Mouse (Mus musculus) liver, postnatal 0 days (tissue): Measurements from ENCODE around the gene Map3k1.

Source experiments
- CTCF ChIP-seq: sonication (generic); IDR thresholded peaks from 2 replicates; pipeline ENCODE4 v1.5.1; 2016; ENCODE audit warnings: antibody characterized with exemption, low read depth
- EP300 ChIP-seq: IDR thresholded peaks from 2 replicates; pipeline ENCODE4 v1.6.1; 2016; ENCODE audit warnings: antibody characterized with exemption, low read depth, mild to moderate bottlenecking

GRCm38 (mm10) chr13:111762526-111762925, 46.3 kb downstream of the Map3k1 start:
- no peak for TF ChIP-seq CTCF
- no peak for TF ChIP-seq EP300
